Mouse (Mus musculus): ENCODE data around the gene Gm5617.

DNA sequence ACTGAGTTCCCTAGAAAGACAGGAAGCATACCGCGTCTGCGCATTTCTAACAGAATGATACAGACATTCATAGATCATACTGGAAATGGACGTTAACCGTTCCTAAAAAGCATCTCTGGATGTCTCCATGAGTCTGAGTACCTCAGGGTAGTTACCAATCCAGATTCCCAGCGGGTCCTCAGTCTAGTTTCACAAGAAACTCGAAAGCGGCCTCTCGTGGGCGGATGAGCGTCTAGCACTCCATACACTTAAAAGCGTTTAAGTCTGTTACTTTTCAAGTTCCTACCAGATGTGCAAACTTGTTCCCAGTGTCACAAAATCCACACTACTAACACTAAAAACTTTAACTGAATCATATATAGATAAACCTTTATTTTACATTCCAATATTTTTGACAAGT is 22.1 kb upstream of the Gm5617 start:
- TF ChIP-seq CTCF (IDR thresholded peaks at IDR 0.05; ENCODE audit: extremely low read depth, insufficient read depth, insufficient read length, insufficient replicate concordance) (no peak), POLR2A (IDR thresholded peaks at IDR 0.05; ENCODE audit: low read depth, low read length) (no peak)

All from spleen, adult 2 months (tissue).